ENCODE assay signal across 12 mouse cellular contexts in the genomic region with DNA sequence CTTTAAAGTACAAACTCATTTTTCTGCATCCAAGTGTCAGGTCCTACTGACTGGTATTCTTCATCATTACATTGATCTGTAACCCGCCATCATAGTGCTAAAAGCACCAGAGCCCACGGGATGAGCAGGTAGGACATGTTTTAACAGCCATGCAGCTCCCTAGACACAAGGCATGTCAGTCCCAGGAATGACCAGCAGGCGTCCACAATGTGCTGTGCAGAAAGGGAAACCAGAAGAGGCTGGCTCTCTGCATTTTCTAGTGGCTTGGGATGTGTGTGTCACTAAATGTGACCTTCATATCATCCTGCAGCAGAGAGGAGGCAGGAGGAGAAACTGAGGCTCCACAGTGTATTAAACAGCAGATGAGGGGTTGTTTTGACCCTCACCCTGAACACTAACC. TPM values are rescaled to one million over a fixed set of nuclear protein-coding genes. Genes with fewer than 3 reads are reported as not detected.
DNase-seq lines count a peak whose midpoint lies in the region; ATAC-seq and TF ChIP-seq lines count a peak whose summit lies in the region.
"Not testable (repeated sequence)": the region's sequence is repeated elsewhere in the genome, so short reads cannot be mapped to it uniquely, and the experiment has no call there.
"Had no signal": no experiment of that assay in that cellular context is flagged by ENCODE, and none has a peak within 500 bp of the region (broad histone marks: within the 10 kb centered on the region; RNA-seq: fewer than 3 reads in every experiment).

No protein-coding gene starts in this region.

- H3K9ac ChIP-seq in forebrain, embryonic 11.5 days (ENCODE audit: low read length); midbrain, postnatal 0 days (replicated peaks; ENCODE audit: low read length, poor library complexity, severe bottlenecking): not testable (repeated sequence)

- intact Hi-C loops in left cerebral cortex, postnatal 4 days (cut with DNase I) = loop anchor here (10.0 kb wide), 1 partner anchor 63 kb away; no protein-coding TSS in a partner anchor

- H3K4me1 ChIP-seq in forebrain, embryonic 11.5 days (replicated peaks; ENCODE audit: control insufficient read depth, insufficient read depth, low read length); midbrain, postnatal 0 days (ENCODE audit: insufficient read depth, low read length): not testable (repeated sequence)

- DNase-seq in ES-CJ7 (ENCODE audit: low read depth, low spot score) = peak; percentile 54
- DNase-seq in cerebellum, adult 18-20 months = peak; percentile 23 to 25
- DNase-seq in forebrain, embryonic 11.5 days (ENCODE audit: low spot score) = peak; percentile 53
- peak; percentile 11 for DNase-seq in heart, adult 8-10 months (ENCODE audit: low spot score)
- peak; percentile 73 for DNase-seq in kidney, postnatal 10 days
- peak; percentile 31 for DNase-seq in left cerebral cortex, postnatal 4 days
- DNase-seq in midbrain, postnatal 0 days (ENCODE audit: low spot score) = peak; percentile 40
- peak; percentile 9 for DNase-seq in testis, postnatal 14 days (ENCODE audit: low spot score)

- not testable (repeated sequence) for H3K4me2 ChIP-seq in forebrain, embryonic 11.5 days (ENCODE audit: low read depth, low read length, severe bottlenecking); midbrain, postnatal 0 days (ENCODE audit: low read depth, low read length, poor library complexity, severe bottlenecking)

- peak; percentile 68 for TF ChIP-seq CTCF in midbrain, postnatal 0 days (IDR thresholded peaks at IDR 0.05)

- 35% methylated on average over 3 of the region's 3 CpGs for WGBS in forebrain, embryonic 11.5 days
- 30% methylated on average over 3 of the region's 3 CpGs for WGBS in midbrain, postnatal 0 days

- H3K27ac ChIP-seq in forebrain, embryonic 11.5 days (ENCODE audit: low read depth, low read length); midbrain, postnatal 0 days (ENCODE audit: low read depth, low read length): not testable (repeated sequence)

- not testable (repeated sequence) for H3K9me3 ChIP-seq in forebrain, embryonic 11.5 days (ENCODE audit: control insufficient read depth, low read length); midbrain, postnatal 0 days (ENCODE audit: low read length)

- not testable (repeated sequence) for ATAC-seq in forebrain, embryonic 11.5 days (replicated peaks; ENCODE audit: low FRiP score); midbrain, postnatal 0 days (ENCODE audit: low FRiP score)

- H3K4me3 ChIP-seq in forebrain, embryonic 11.5 days (ENCODE audit: low read depth, low read length); midbrain, postnatal 0 days (ENCODE audit: low read depth, low read length): not testable (repeated sequence)

- H3K27me3 ChIP-seq in forebrain, embryonic 11.5 days (ENCODE audit: control insufficient read depth, insufficient read depth, low read length); midbrain, postnatal 0 days (ENCODE audit: insufficient read depth, low read length): not testable (repeated sequence)

- not testable (repeated sequence) for H3K36me3 ChIP-seq in forebrain, embryonic 11.5 days (ENCODE audit: control insufficient read depth, insufficient read depth, low read length); midbrain, postnatal 0 days (ENCODE audit: insufficient read depth, low read length)

RNA-seq across cellular contexts. Expression of gene Serpina3k, which starts 13.5 kb away (rescaled TPM):
- not detected in 2 replicates for polyA plus RNA-seq in forebrain, embryonic 11.5 days (2014; fragmentation: Nextera tagmentation; extraction: Ambion mirVana)
- total RNA-seq in heart, adult 8-10 months (2022) = under 1 TPM in 1 of 4 experiments, not detected in 3; 0.22 TPM
- not detected for total RNA-seq in left cerebral cortex, postnatal 4 days (2021)
- total RNA-seq in midbrain, postnatal 0 days (2014; rRNA removed) = not detected in 2 replicates
- polyA plus RNA-seq in midbrain, postnatal 0 days (2015; fragmentation: Nextera tagmentation; extraction: Ambion mirVana) = not detected in 2 replicates
- total RNA-seq: left cerebral cortex, adult 8-10 months had no signal
- polyA plus RNA-seq: heart, embryonic 13.5 days; midbrain, embryonic 13.5 days; small intestine, adult 2 months had no signal

RNA-seq across cellular contexts. Expression of gene Serpina3m, which starts 13.5 kb away (rescaled TPM):
- not detected in 2 replicates for polyA plus RNA-seq in forebrain, embryonic 11.5 days (2014; fragmentation: Nextera tagmentation; extraction: Ambion mirVana)
- total RNA-seq in heart, adult 8-10 months (2022) = under 1 TPM in 2 of 4 experiments, not detected in 2; 0.22 to 0.44 TPM
- not detected for total RNA-seq in left cerebral cortex, postnatal 4 days (2021)
- total RNA-seq in midbrain, postnatal 0 days (2014; rRNA removed) = not detected in 2 replicates
- polyA plus RNA-seq in midbrain, postnatal 0 days (2015; fragmentation: Nextera tagmentation; extraction: Ambion mirVana) = not detected in 2 replicates
- polyA plus RNA-seq: heart, embryonic 13.5 days; midbrain, embryonic 13.5 days; small intestine, adult 2 months had no signal

RNA-seq across cellular contexts. Expression of gene Serpina3j, which starts 37.5 kb away (rescaled TPM):
- not detected in 2 replicates for polyA plus RNA-seq in forebrain, embryonic 11.5 days (2014; fragmentation: Nextera tagmentation; extraction: Ambion mirVana)
- not detected for total RNA-seq in heart, adult 8-10 months (2022)
- not detected for total RNA-seq in left cerebral cortex, postnatal 4 days (2021)
- not detected in 2 replicates for total RNA-seq in midbrain, postnatal 0 days (2014; rRNA removed)
- not detected in 2 replicates for polyA plus RNA-seq in midbrain, postnatal 0 days (2015; fragmentation: Nextera tagmentation; extraction: Ambion mirVana)
- total RNA-seq: left cerebral cortex, adult 8-10 months had no signal
- polyA plus RNA-seq: heart, embryonic 13.5 days; midbrain, embryonic 13.5 days; small intestine, adult 2 months had no signal

RNA-seq across cellular contexts. Expression of gene Serpina3n, which starts 54.7 kb away (rescaled TPM):
- polyA plus RNA-seq in forebrain, embryonic 11.5 days (2014; fragmentation: Nextera tagmentation; extraction: Ambion mirVana) = not detected in 2 replicates
- total RNA-seq in heart, adult 8-10 months (2022) = 10 to 100 TPM in 2 of 4 experiments, 1 to 10 TPM in 2; 5.4 to 11.2 (median 9.7) TPM
- 1 to 10 TPM; 1.7 to 2.5 TPM for total RNA-seq in left cerebral cortex, postnatal 4 days (2021)
- total RNA-seq in midbrain, postnatal 0 days (2014; rRNA removed) = 5.2 and 8.9 TPM in 2 replicates
- 4.7 and 5.8 TPM in 2 replicates for polyA plus RNA-seq in midbrain, postnatal 0 days (2015; fragmentation: Nextera tagmentation; extraction: Ambion mirVana)
- polyA plus RNA-seq: midbrain, embryonic 13.5 days had no signal

Comparison
In these comparisons a context has a peak if more than half of its experiments do, and no peak if none do; other contexts are left out.
1. DNase-seq: peak in every context shown above with its lines; median percentile 73 in kidney, postnatal 10 days; 54 in ES-CJ7; 53 in forebrain, embryonic 11.5 days; 40 in midbrain, postnatal 0 days; 31 in left cerebral cortex, postnatal 4 days; 24 in cerebellum, adult 18-20 months; 11 in heart, adult 8-10 months; 9 in testis, postnatal 14 days.